Mouse (Mus musculus): ENCODE measurements around the gene Lama1. TPM values are rescaled to one million over a fixed set of nuclear protein-coding genes. Genes with fewer than 3 reads are reported as not detected.
"Not testable (repeated sequence)": the region's sequence is repeated elsewhere in the genome, so short reads cannot be mapped to it uniquely, and the experiment has no call there.

Lama1 gene
- polyA plus RNA-seq, 1 experiment, result 20.2 TPM

GRCm38 (mm10) chr17:67827431-67827830 lies 130.4 kb downstream of the Lama1 start:
- no peak for TF ChIP-seq POLR2A (IDR thresholded peaks at IDR 0.05; ENCODE audit: insufficient read depth, low read length)
- no peak for TF ChIP-seq CTCF (IDR thresholded peaks at IDR 0.05; ENCODE audit: low read depth, low read length)
- no peak for TF ChIP-seq EP300 (IDR thresholded peaks at IDR 0.05; ENCODE audit: insufficient read depth, low read depth, low read length)
- no peak overlapping the region for H3K27ac ChIP-seq (ENCODE audit: insufficient read depth, low read length)
- no peak overlapping the region for H3K4me3 ChIP-seq (ENCODE audit: low read depth, low read length)
- H3K27me3 ChIP-seq (ENCODE audit: control insufficient read depth, insufficient read depth, low read length, poor library complexity, severe bottlenecking), result no peaks in the 10 kb centered on the region
- no peaks in the 10 kb centered on the region for H3K4me1 ChIP-seq (ENCODE audit: control insufficient read depth, insufficient read depth, low read length)
- no peaks in the 10 kb centered on the region for H3K36me3 ChIP-seq (ENCODE audit: control insufficient read depth, insufficient read depth, low read length, poor library complexity, severe bottlenecking)
- no peak overlapping the region for H3K9ac ChIP-seq (ENCODE audit: low read depth, poor library complexity, severe bottlenecking)
- H3K9me3 ChIP-seq (replicated peaks; ENCODE audit: control insufficient read depth, insufficient read depth, low read length, poor library complexity, severe bottlenecking), result peaks cover 8% of the 10 kb centered on the region

DNA sequence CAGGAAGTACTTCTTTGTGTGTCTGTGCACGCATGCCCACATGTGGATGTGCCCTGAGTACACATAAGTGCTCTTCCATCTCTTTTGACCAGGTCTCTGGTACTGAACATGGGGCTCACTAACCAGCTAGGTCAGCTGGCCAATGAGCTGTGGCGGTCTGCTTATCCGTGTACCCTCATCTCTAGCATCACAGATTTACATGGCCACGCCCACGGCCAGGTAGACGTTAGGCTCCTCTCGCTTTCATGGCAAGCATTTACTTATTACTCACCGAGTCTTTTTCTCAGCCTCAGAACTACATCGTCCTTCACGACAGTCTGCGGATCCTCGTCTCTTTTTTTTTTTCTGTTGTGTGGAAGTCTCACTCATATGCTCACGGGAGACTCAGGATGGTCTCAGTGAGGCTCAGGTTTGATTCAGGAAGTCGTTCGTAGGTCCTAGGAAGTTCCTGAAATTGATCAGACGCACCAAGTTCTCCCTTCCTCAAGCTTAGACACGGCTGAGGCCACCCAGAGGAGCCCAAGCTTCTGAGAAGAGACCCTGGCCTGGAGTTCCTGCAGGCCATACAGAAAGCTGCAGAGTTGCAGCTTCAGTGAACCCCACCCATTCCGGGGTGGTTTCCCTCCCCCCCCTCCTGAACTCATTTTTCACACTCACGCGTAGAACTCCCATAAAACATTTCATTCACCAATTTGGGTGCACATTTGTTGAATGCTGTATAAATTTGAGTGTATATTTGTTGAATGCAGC lies 139.3 kb downstream of the Lama1 start:
- Histone ChIP-seq H3K4me1 (ENCODE audit: control insufficient read depth, insufficient read depth, low read length) (no peaks in the 10 kb centered on the region), H3K9me3 (replicated peaks; ENCODE audit: control insufficient read depth, insufficient read depth, low read length, poor library complexity, severe bottlenecking) (peaks cover 16% of the 10 kb centered on the region), H3K27ac (ENCODE audit: insufficient read depth, low read length) (no peak overlapping the region), H3K27me3 (ENCODE audit: control insufficient read depth, insufficient read depth, low read length, poor library complexity, severe bottlenecking) (no peaks in the 10 kb centered on the region), H3K4me3 (ENCODE audit: low read depth, low read length) (no peak overlapping the region), H3K9ac (ENCODE audit: low read depth, poor library complexity, severe bottlenecking) (no peak overlapping the region), H3K36me3 (ENCODE audit: control insufficient read depth, insufficient read depth, low read length, poor library complexity, severe bottlenecking) (no peaks in the 10 kb centered on the region)
- TF ChIP-seq CTCF (IDR thresholded peaks at IDR 0.05; ENCODE audit: low read depth, low read length) (no peak), POLR2A (IDR thresholded peaks at IDR 0.05; ENCODE audit: insufficient read depth, low read length) (no peak), EP300 (IDR thresholded peaks at IDR 0.05; ENCODE audit: insufficient read depth, low read depth, low read length) (no peak)

DNA sequence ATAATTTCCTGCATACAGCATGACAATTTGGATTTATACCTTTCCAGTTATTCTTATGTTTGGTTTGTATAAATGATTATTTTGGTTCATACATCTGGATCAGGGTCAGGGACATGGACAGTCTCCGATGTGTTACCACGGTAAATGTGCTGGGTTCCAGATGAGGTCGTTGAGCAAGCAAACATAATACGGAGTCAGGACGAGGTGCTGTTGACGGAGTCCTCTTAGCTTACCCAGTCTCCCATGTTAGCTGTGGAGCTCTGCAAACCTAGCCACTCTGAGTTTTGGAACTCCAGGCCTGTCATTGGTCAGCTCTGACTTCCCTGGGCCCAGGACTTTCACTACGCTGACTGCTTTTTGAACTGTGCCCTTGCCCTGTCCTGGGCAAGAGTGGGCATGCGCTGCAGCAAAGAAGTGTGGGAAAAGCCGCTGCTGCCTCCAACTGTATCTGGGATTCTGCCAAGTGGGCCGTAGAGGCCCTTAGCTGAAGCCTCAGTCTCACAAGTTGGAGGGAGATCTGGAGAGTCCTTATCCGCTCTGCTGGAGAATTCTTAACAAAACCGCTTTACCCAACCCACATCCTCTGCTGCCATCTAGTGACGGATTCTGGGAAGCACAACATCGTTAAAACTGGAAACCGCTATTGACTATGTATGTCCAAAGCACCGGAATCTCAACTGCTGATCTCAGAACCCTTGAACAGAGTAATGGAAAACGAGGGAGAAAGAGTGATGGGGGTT lies 140.5 kb downstream of the Lama1 start:
- Histone ChIP-seq H3K9me3 (replicated peaks; ENCODE audit: control insufficient read depth, insufficient read depth, low read length, poor library complexity, severe bottlenecking) (peaks cover 16% of the 10 kb centered on the region), H3K4me3 (ENCODE audit: low read depth, low read length) (no peak overlapping the region), H3K9ac (ENCODE audit: low read depth, poor library complexity, severe bottlenecking) (no peak overlapping the region), H3K27ac (ENCODE audit: insufficient read depth, low read length) (no peak overlapping the region), H3K27me3 (ENCODE audit: control insufficient read depth, insufficient read depth, low read length, poor library complexity, severe bottlenecking) (no peaks in the 10 kb centered on the region), H3K36me3 (ENCODE audit: control insufficient read depth, insufficient read depth, low read length, poor library complexity, severe bottlenecking) (no peaks in the 10 kb centered on the region), H3K4me1 (ENCODE audit: control insufficient read depth, insufficient read depth, low read length) (no peaks in the 10 kb centered on the region)
- TF ChIP-seq CTCF (IDR thresholded peaks at IDR 0.05; ENCODE audit: low read depth, low read length) (peak; percentile 35), POLR2A (IDR thresholded peaks at IDR 0.05; ENCODE audit: insufficient read depth, low read length) (no peak)

DNA sequence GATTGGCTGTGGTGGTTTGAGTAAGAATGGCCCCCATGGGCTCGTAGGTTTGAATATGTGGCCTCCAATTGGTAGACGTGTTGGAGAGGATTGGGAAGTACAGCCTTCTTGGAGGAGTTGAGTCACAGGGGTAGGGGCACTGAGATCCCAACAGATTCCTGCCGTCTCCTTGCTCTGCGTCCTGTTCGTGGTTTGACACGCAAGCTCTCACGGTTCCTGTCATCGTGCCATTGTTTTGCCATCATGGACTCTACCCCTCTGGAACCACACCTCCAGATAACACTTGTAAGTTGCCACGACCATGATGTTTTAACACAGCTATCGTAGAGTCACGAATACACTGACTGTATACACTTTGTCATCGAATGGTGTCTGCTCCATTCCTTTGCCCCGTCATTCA lies 141.9 kb downstream of the Lama1 start:
- Histone ChIP-seq H3K4me1 (ENCODE audit: control insufficient read depth, insufficient read depth, low read length) (no peaks in the 10 kb centered on the region), H3K27me3 (ENCODE audit: control insufficient read depth, insufficient read depth, low read length, poor library complexity, severe bottlenecking) (no peaks in the 10 kb centered on the region), H3K4me3 (ENCODE audit: low read depth, low read length) (no peak overlapping the region), H3K9me3 (replicated peaks; ENCODE audit: control insufficient read depth, insufficient read depth, low read length, poor library complexity, severe bottlenecking) (peaks cover 16% of the 10 kb centered on the region), H3K27ac (ENCODE audit: insufficient read depth, low read length) (no peak overlapping the region), H3K36me3 (ENCODE audit: control insufficient read depth, insufficient read depth, low read length, poor library complexity, severe bottlenecking) (no peaks in the 10 kb centered on the region), H3K9ac (ENCODE audit: low read depth, poor library complexity, severe bottlenecking) (no peak overlapping the region)
- no peak for TF ChIP-seq CTCF (IDR thresholded peaks at IDR 0.05; ENCODE audit: low read depth, low read length)
- no peak for TF ChIP-seq EP300 (IDR thresholded peaks at IDR 0.05; ENCODE audit: insufficient read depth, low read depth, low read length)
- TF ChIP-seq POLR2A (IDR thresholded peaks at IDR 0.05; ENCODE audit: insufficient read depth, low read length), result no peak

GRCm38 (mm10) chr17:67841494-67841893 lies 144.4 kb downstream of the Lama1 start:
- not testable (repeated sequence) for H3K4me3 ChIP-seq (ENCODE audit: low read depth, low read length); H3K9ac ChIP-seq (ENCODE audit: low read depth, poor library complexity, severe bottlenecking); H3K9me3 ChIP-seq (replicated peaks; ENCODE audit: control insufficient read depth, insufficient read depth, low read length, poor library complexity, severe bottlenecking); H3K27ac ChIP-seq (ENCODE audit: insufficient read depth, low read length); H3K27me3 ChIP-seq (ENCODE audit: control insufficient read depth, insufficient read depth, low read length, poor library complexity, severe bottlenecking); H3K4me1 ChIP-seq (ENCODE audit: control insufficient read depth, insufficient read depth, low read length); H3K36me3 ChIP-seq (ENCODE audit: control insufficient read depth, insufficient read depth, low read length, poor library complexity, severe bottlenecking)

GRCm38 (mm10) chr17:67861080-67861630 lies 164.1 kb downstream of the Lama1 start:
- no peak overlapping the region for H3K27ac ChIP-seq (ENCODE audit: insufficient read depth, low read length)
- no peaks in the 10 kb centered on the region for H3K4me1 ChIP-seq (ENCODE audit: control insufficient read depth, insufficient read depth, low read length)
- H3K27me3 ChIP-seq (ENCODE audit: control insufficient read depth, insufficient read depth, low read length, poor library complexity, severe bottlenecking), result no peaks in the 10 kb centered on the region
- H3K4me3 ChIP-seq (ENCODE audit: low read depth, low read length), result no peak overlapping the region
- H3K9me3 ChIP-seq (replicated peaks; ENCODE audit: control insufficient read depth, insufficient read depth, low read length, poor library complexity, severe bottlenecking), result peaks cover 3% of the 10 kb centered on the region; the same call in 1 of the 2 replicates
- TF ChIP-seq CTCF (IDR thresholded peaks at IDR 0.05; ENCODE audit: low read depth, low read length) (no peak), EP300 (IDR thresholded peaks at IDR 0.05; ENCODE audit: insufficient read depth, low read depth, low read length) (no peak), POLR2A (IDR thresholded peaks at IDR 0.05; ENCODE audit: insufficient read depth, low read length) (no peak)
- no peak overlapping the region for H3K9ac ChIP-seq (ENCODE audit: low read depth, poor library complexity, severe bottlenecking)
- H3K36me3 ChIP-seq (ENCODE audit: control insufficient read depth, insufficient read depth, low read length, poor library complexity, severe bottlenecking), result no peaks in the 10 kb centered on the region; the same call in 1 of the 2 replicates
